Mouse (Mus musculus): Measurements from ENCODE around the gene Clk3. TPM values are rescaled to one million over a fixed set of nuclear protein-coding genes. Genes with fewer than 3 reads are reported as not detected.
A peak's percentile ranks its signal among the peaks of the same experiment; 100 is the strongest.
"Not testable (repeated sequence)": the region's sequence is repeated elsewhere in the genome, so short reads cannot be mapped to it uniquely, and the experiment has no call there.

Clk3 gene
- total and polyA plus RNA-seq, 2 experiments from 2014 or later: 61.7 to 105 TPM

- H3K27ac ChIP-seq (ENCODE audit: low read depth, low read length): no peak overlapping the region
- no peak overlapping the region for H3K4me2 ChIP-seq (ENCODE audit: low read depth)
- no peak for DNase-seq
- no peak for TF ChIP-seq CTCF (IDR thresholded peaks at IDR 0.05; ENCODE audit: low read depth)
- no peaks in the 10 kb centered on the region for H3K9me3 ChIP-seq (ENCODE audit: low read length)
- H3K9ac ChIP-seq: no peak overlapping the region
- no peak for ATAC-seq
- 98% methylated on average over 3 of the region's 3 CpGs for WGBS
- no peak overlapping the region for H3K4me3 ChIP-seq (ENCODE audit: low read depth, low read length)
- H3K36me3 ChIP-seq (ENCODE audit: insufficient read depth): peaks cover 17% of the 10 kb centered on the region
- no peaks in the 10 kb centered on the region for H3K27me3 ChIP-seq (ENCODE audit: insufficient read depth, low read length)
- H3K4me1 ChIP-seq (ENCODE audit: insufficient read depth): no peaks in the 10 kb centered on the region
Measured at GRCm38 (mm10) chr9:57724701-57725100, 41.0 kb downstream of the Clk3 start.

- H3K4me2 ChIP-seq (ENCODE audit: low read depth): no peak overlapping the region
- ATAC-seq (no peak), DNase-seq (no peak)
- 79% methylated on average over 5 of the region's 5 CpGs for WGBS
- no peaks in the 10 kb centered on the region for H3K9me3 ChIP-seq (ENCODE audit: low read length)
- no peaks in the 10 kb centered on the region for H3K4me1 ChIP-seq (ENCODE audit: insufficient read depth)
- H3K4me3 ChIP-seq (ENCODE audit: low read depth, low read length): no peak overlapping the region
- H3K36me3 ChIP-seq (ENCODE audit: insufficient read depth): peaks cover 9% of the 10 kb centered on the region; the same call in 1 of the 2 replicates
- no peak overlapping the region for H3K9ac ChIP-seq
- no peak overlapping the region for H3K27ac ChIP-seq (ENCODE audit: low read depth, low read length)
- no peaks in the 10 kb centered on the region for H3K27me3 ChIP-seq (ENCODE audit: insufficient read depth, low read length)
- TF ChIP-seq CTCF (IDR thresholded peaks at IDR 0.05; ENCODE audit: low read depth): no peak
Measured at GRCm38 (mm10) chr9:57723796-57724195, 41.9 kb downstream of the Clk3 start.

- H3K27ac ChIP-seq (ENCODE audit: low read depth, low read length): no peak overlapping the region
- H3K4me3 ChIP-seq (ENCODE audit: low read depth, low read length): no peak overlapping the region
- peak; percentile 68 for DNase-seq
- H3K9me3 ChIP-seq (ENCODE audit: low read length): no peaks in the 10 kb centered on the region
- WGBS: 54% methylated on average over 5 of the region's 5 CpGs
- H3K4me1 ChIP-seq (ENCODE audit: insufficient read depth): no peaks in the 10 kb centered on the region
- ATAC-seq: peak; percentile 60
- no peak overlapping the region for H3K9ac ChIP-seq
- TF ChIP-seq CTCF (IDR thresholded peaks at IDR 0.05; ENCODE audit: low read depth): no peak
- H3K4me2 ChIP-seq (ENCODE audit: low read depth): no peak overlapping the region
- H3K27me3 ChIP-seq (ENCODE audit: insufficient read depth, low read length): no peaks in the 10 kb centered on the region
- H3K36me3 ChIP-seq (ENCODE audit: insufficient read depth): peaks cover 10% of the 10 kb centered on the region; the same call in 1 of the 2 replicates
Measured at GRCm38 (mm10) chr9:57723315-57723715, 42.3 kb downstream of the Clk3 start.

- no peak overlapping the region for H3K4me3 ChIP-seq (ENCODE audit: low read depth, low read length)
- H3K27me3 ChIP-seq (ENCODE audit: insufficient read depth, low read length): no peaks in the 10 kb centered on the region
- H3K4me2 ChIP-seq (ENCODE audit: low read depth): no peak overlapping the region
- no peaks in the 10 kb centered on the region for H3K9me3 ChIP-seq (ENCODE audit: low read length)
- no peak for ATAC-seq
- H3K27ac ChIP-seq (ENCODE audit: low read depth, low read length): no peak overlapping the region
- H3K4me1 ChIP-seq (ENCODE audit: insufficient read depth): no peaks in the 10 kb centered on the region
- peaks cover 12% of the 10 kb centered on the region; the same call in 1 of the 2 replicates for H3K36me3 ChIP-seq (ENCODE audit: insufficient read depth)
- no peak overlapping the region for H3K9ac ChIP-seq
- 81% methylated on average over 1 of the region's 1 CpGs for WGBS
- no peak for TF ChIP-seq CTCF (IDR thresholded peaks at IDR 0.05; ENCODE audit: low read depth)
- DNase-seq: no peak
Measured at GRCm38 (mm10) chr9:57722371-57722770, 43.3 kb downstream of the Clk3 start.

GRCm38 (mm10) chr9:57720736-57721135 lies 44.9 kb downstream of the Clk3 start:
- no peak for TF ChIP-seq CTCF (IDR thresholded peaks at IDR 0.05; ENCODE audit: low read depth)
- 92% methylated on average over 3 of the region's 3 CpGs for WGBS
- Histone ChIP-seq H3K27me3 (ENCODE audit: insufficient read depth, low read length) (no peaks in the 10 kb centered on the region), H3K4me2 (ENCODE audit: low read depth) (no peak overlapping the region), H3K9ac (no peak overlapping the region), H3K9me3 (ENCODE audit: low read length) (no peaks in the 10 kb centered on the region), H3K27ac (ENCODE audit: low read depth, low read length) (no peak overlapping the region), H3K4me1 (ENCODE audit: insufficient read depth) (no peaks in the 10 kb centered on the region), H3K4me3 (ENCODE audit: low read depth, low read length) (no peak overlapping the region), H3K36me3 (ENCODE audit: insufficient read depth) (peaks cover 20% of the 10 kb centered on the region)
- ATAC-seq (no peak), DNase-seq (no peak)

- ATAC-seq (no peak), DNase-seq (no peak)
- no peak overlapping the region for H3K4me3 ChIP-seq (ENCODE audit: low read depth, low read length)
- H3K4me2 ChIP-seq (ENCODE audit: low read depth): no peak overlapping the region
- H3K4me1 ChIP-seq (ENCODE audit: insufficient read depth): no peaks in the 10 kb centered on the region
- WGBS: 50% methylated on average over 7 of the region's 7 CpGs
- peaks cover 38% of the 10 kb centered on the region for H3K36me3 ChIP-seq (ENCODE audit: insufficient read depth)
- no peak overlapping the region for H3K9ac ChIP-seq
- no peaks in the 10 kb centered on the region for H3K27me3 ChIP-seq (ENCODE audit: insufficient read depth, low read length)
- TF ChIP-seq CTCF (IDR thresholded peaks at IDR 0.05; ENCODE audit: low read depth): no peak
- no peak overlapping the region for H3K27ac ChIP-seq (ENCODE audit: low read depth, low read length)
- H3K9me3 ChIP-seq (ENCODE audit: low read length): no peaks in the 10 kb centered on the region
Measured at GRCm38 (mm10) chr9:57718408-57718807, 47.3 kb downstream of the Clk3 start.

GRCm38 (mm10) chr9:57712194-57712593 lies 53.5 kb downstream of the Clk3 start:
- peaks cover 34% of the 10 kb centered on the region for H3K36me3 ChIP-seq (ENCODE audit: insufficient read depth)
- no peak overlapping the region for H3K9ac ChIP-seq
- H3K4me3 ChIP-seq (ENCODE audit: low read depth, low read length): no peak overlapping the region
- TF ChIP-seq CTCF (IDR thresholded peaks at IDR 0.05; ENCODE audit: low read depth): peak; percentile 43
- 87% methylated on average over 2 of the region's 2 CpGs for WGBS
- no peak overlapping the region for H3K27ac ChIP-seq (ENCODE audit: low read depth, low read length)
- peaks cover 11% of the 10 kb centered on the region for H3K4me1 ChIP-seq (ENCODE audit: insufficient read depth)
- H3K4me2 ChIP-seq (ENCODE audit: low read depth): no peak overlapping the region
- no peaks in the 10 kb centered on the region for H3K27me3 ChIP-seq (ENCODE audit: insufficient read depth, low read length)
- no peak for ATAC-seq
- DNase-seq: no peak
- 0 out of 2 replicates have a peak, but pooled peaks cover 3% of the 10 kb centered on the region for H3K9me3 ChIP-seq (ENCODE audit: low read length)

GRCm38 (mm10) chr9:57710214-57710613 lies 55.4 kb downstream of the Clk3 start:
- H3K4me2 ChIP-seq (ENCODE audit: low read depth); H3K27ac ChIP-seq (ENCODE audit: low read depth, low read length); H3K9ac ChIP-seq; DNase-seq; H3K27me3 ChIP-seq (ENCODE audit: insufficient read depth, low read length); ATAC-seq; H3K9me3 ChIP-seq (ENCODE audit: low read length); H3K4me3 ChIP-seq (ENCODE audit: low read depth, low read length): not testable (repeated sequence)
- Histone ChIP-seq H3K4me1 (ENCODE audit: insufficient read depth) (peaks cover 11% of the 10 kb centered on the region), H3K36me3 (ENCODE audit: insufficient read depth) (peaks cover 15% of the 10 kb centered on the region)
- 92% methylated on average over 5 of the region's 5 CpGs for WGBS
